ENCODE assay signal across 24 mouse cellular contexts in genomic region chr2:84859991-84860780, GRCm38 (mm10). TPM values are rescaled to one million over a fixed set of nuclear protein-coding genes. Genes with fewer than 3 reads are reported as not detected.
DNase-seq lines count a peak whose midpoint lies in the region; ATAC-seq and TF ChIP-seq lines count a peak whose summit lies in the region.
"Had no signal": no experiment of that assay in that cellular context is flagged by ENCODE, and none has a peak within 500 bp of the region (broad histone marks: within the 10 kb centered on the region; RNA-seq: fewer than 3 reads in every experiment).

No protein-coding gene starts in this region.

- H3K27ac ChIP-seq in hindbrain, embryonic 16.5 days (ENCODE audit: low read depth, low read length): no peak overlapping the region
- H3K27ac ChIP-seq in hindbrain, embryonic 13.5 days: no peak overlapping the region
- H3K27ac ChIP-seq in kidney, adult 2 months (ENCODE audit: insufficient read depth, low read depth, low read length): no peak overlapping the region
- H3K27ac ChIP-seq: forebrain, embryonic 10.5 days; forebrain, embryonic 15.5 days; heart, embryonic 10.5 days; hindbrain, embryonic 14.5 days had no signal

- no peaks in the 10 kb centered on the region for H3K27me3 ChIP-seq in hindbrain, embryonic 16.5 days (replicated peaks; ENCODE audit: control insufficient read depth, insufficient read depth, low read length)
- H3K27me3 ChIP-seq in hindbrain, embryonic 13.5 days: peaks cover 5% of the 10 kb centered on the region; the same call in 1 of the 2 replicates
- H3K27me3 ChIP-seq in kidney, adult 2 months (replicated peaks; ENCODE audit: control insufficient read depth, insufficient read depth, low read length): no peaks in the 10 kb centered on the region
- H3K27me3 ChIP-seq: forebrain, embryonic 15.5 days had no signal

- no peak overlapping the region for H3K4me2 ChIP-seq in hindbrain, embryonic 16.5 days (ENCODE audit: low read length)
- H3K4me2 ChIP-seq in hindbrain, embryonic 13.5 days: no peak overlapping the region
- H3K4me2 ChIP-seq: forebrain, embryonic 15.5 days; hindbrain, embryonic 14.5 days had no signal

- TF ChIP-seq CTCF in kidney, adult 2 months (conservative IDR thresholded peaks at IDR 0.05; ENCODE audit: insufficient read depth, insufficient read length, low read depth, low read length): no peak

- no peaks in the 10 kb centered on the region for H3K9me3 ChIP-seq in hindbrain, embryonic 16.5 days (ENCODE audit: control insufficient read depth, low read length)
- no peaks in the 10 kb centered on the region for H3K9me3 ChIP-seq in hindbrain, embryonic 13.5 days
- H3K9me3 ChIP-seq: forebrain, embryonic 10.5 days; forebrain, embryonic 15.5 days; heart, embryonic 10.5 days had no signal

- TF ChIP-seq POLR2A in kidney, adult 2 months (IDR thresholded peaks at IDR 0.05; ENCODE audit: low read depth, low read length): no peak

- ATAC-seq in hindbrain, embryonic 16.5 days: peak; percentile 62
- ATAC-seq in hindbrain, embryonic 13.5 days (ENCODE audit: low FRiP score): no peak
- ATAC-seq: forebrain, embryonic 15.5 days; inflammation-experienced regulatory T-cells, adult 6 months; intestine, postnatal 0 days had no signal

- peak; percentile 99 for DNase-seq in 3T3-L1 (ENCODE audit: low read depth, low spot score)
- peak; percentile 95 for DNase-seq in NIH3T3 (ENCODE audit: low read depth)
- peak; percentile 89 for DNase-seq in fibroblast of lung, adult 2 months (ENCODE audit: low read depth)
- DNase-seq in left cerebral cortex, postnatal 36 days (ENCODE audit: low spot score in 2 of 2): no peak
- DNase-seq in kidney, adult 2 months: no peak
- DNase-seq: adrenal gland, postnatal 14 days; B cell, adult 2 months; cerebellum, adult 11-12 months; cerebellum, adult 9-10 months; gastrocnemius, postnatal 10 days; heart, adult 18-20 months; heart, postnatal 10 days; heart, postnatal 4 days; kidney, adult 9 months had no signal

- H3K9ac ChIP-seq in hindbrain, embryonic 16.5 days (ENCODE audit: low read depth, low read length): no peak overlapping the region
- no peak overlapping the region for H3K9ac ChIP-seq in hindbrain, embryonic 13.5 days
- H3K9ac ChIP-seq: forebrain, embryonic 15.5 days; hindbrain, embryonic 14.5 days had no signal

- H3K4me3 ChIP-seq in hindbrain, embryonic 16.5 days (ENCODE audit: low read length): no peak overlapping the region
- no peak overlapping the region for H3K4me3 ChIP-seq in hindbrain, embryonic 13.5 days
- H3K4me3 ChIP-seq in kidney, adult 2 months (ENCODE audit: insufficient read depth, low read depth, low read length): no peak overlapping the region
- H3K4me3 ChIP-seq: forebrain, embryonic 10.5 days; forebrain, embryonic 15.5 days; heart, embryonic 10.5 days had no signal

- intact Hi-C loops in left cerebral cortex, postnatal 36 days (cut with DNase I): no loop called here

- 76% methylated on average over 7 of the region's 7 CpGs for WGBS in hindbrain, embryonic 16.5 days
- WGBS in hindbrain, embryonic 13.5 days: 83% methylated on average over 7 of the region's 7 CpGs
- WGBS in kidney, adult 2 months: 74% methylated on average over 7 of the region's 7 CpGs

- H3K4me1 ChIP-seq in hindbrain, embryonic 16.5 days (ENCODE audit: control insufficient read depth, insufficient read depth, low read depth, low read length): no peaks in the 10 kb centered on the region
- no peaks in the 10 kb centered on the region for H3K4me1 ChIP-seq in hindbrain, embryonic 13.5 days (replicated peaks)
- H3K4me1 ChIP-seq in kidney, adult 2 months (ENCODE audit: control insufficient read depth, insufficient read depth, low read length): no peaks in the 10 kb centered on the region
- H3K4me1 ChIP-seq: forebrain, embryonic 10.5 days; heart, embryonic 10.5 days had no signal

- H3K36me3 ChIP-seq in hindbrain, embryonic 16.5 days (ENCODE audit: control insufficient read depth, insufficient read depth, low read length): no peaks in the 10 kb centered on the region
- no peaks in the 10 kb centered on the region; the same call in 1 of the 2 replicates for H3K36me3 ChIP-seq in hindbrain, embryonic 13.5 days
- no peaks in the 10 kb centered on the region for H3K36me3 ChIP-seq in kidney, adult 2 months (ENCODE audit: control insufficient read depth, insufficient read depth, low read length)
- H3K36me3 ChIP-seq: forebrain, embryonic 15.5 days had no signal

RNA-seq across cellular contexts. Expression of gene Slc43a1, which starts 21.5 kb away (rescaled TPM):
- 1.5 and 1.6 TPM in 2 replicates for polyA plus RNA-seq in hindbrain, embryonic 16.5 days (2015; fragmentation: Nextera tagmentation; extraction: Ambion mirVana)
- 2.5 and 3.3 TPM in 2 replicates for polyA plus RNA-seq in hindbrain, embryonic 13.5 days (2015; fragmentation: Nextera tagmentation; extraction: Ambion mirVana)
- total RNA-seq in left cerebral cortex, postnatal 36 days (2021): under 1 TPM; 0.25 to 0.32 TPM
- 3.6 and 4.3 TPM in 2 replicates for polyA plus RNA-seq in kidney, adult 2 months (2012; rRNA removed)

RNA-seq across cellular contexts. Expression of gene Rtn4rl2, which starts 26.3 kb away (rescaled TPM):
- polyA plus RNA-seq in hindbrain, embryonic 16.5 days (2015; fragmentation: Nextera tagmentation; extraction: Ambion mirVana): 3.0 and 4.5 TPM in 2 replicates
- 2.0 and 3.1 TPM in 2 replicates for polyA plus RNA-seq in hindbrain, embryonic 13.5 days (2015; fragmentation: Nextera tagmentation; extraction: Ambion mirVana)
- total RNA-seq in left cerebral cortex, postnatal 36 days (2021): 10 to 100 TPM; 90.0 to 92.0 TPM
- polyA plus RNA-seq in kidney, adult 2 months (2012; rRNA removed): 1.4 and 1.5 TPM in 2 replicates
- polyA plus RNA-seq: inflammation-experienced regulatory T-cells, adult 6 months had no signal

RNA-seq across cellular contexts. Expression of gene Timm10, which starts 33.4 kb away (rescaled TPM):
- polyA plus RNA-seq in hindbrain, embryonic 16.5 days (2015; fragmentation: Nextera tagmentation; extraction: Ambion mirVana): 76.5 and 83.2 TPM in 2 replicates
- 59.2 and 61.9 TPM in 2 replicates for polyA plus RNA-seq in hindbrain, embryonic 13.5 days (2015; fragmentation: Nextera tagmentation; extraction: Ambion mirVana)
- total RNA-seq in left cerebral cortex, postnatal 36 days (2021): 10 to 100 TPM; 53.8 to 55.9 TPM
- 62.2 and 90.3 TPM in 2 replicates for polyA plus RNA-seq in kidney, adult 2 months (2012; rRNA removed)

RNA-seq across cellular contexts. Expression of gene Smtnl1, which starts 37.7 kb away (rescaled TPM):
- not detected in 2 replicates for polyA plus RNA-seq in hindbrain, embryonic 16.5 days (2015; fragmentation: Nextera tagmentation; extraction: Ambion mirVana)
- not detected in 2 replicates for polyA plus RNA-seq in hindbrain, embryonic 13.5 days (2015; fragmentation: Nextera tagmentation; extraction: Ambion mirVana)
- total RNA-seq in left cerebral cortex, postnatal 36 days (2021): not detected
- polyA plus RNA-seq in kidney, adult 2 months (2012; rRNA removed): 2.6 TPM in 1 of 2 replicates, not detected in the other
- total RNA-seq: adrenal gland, postnatal 14 days; heart, adult 18-20 months; MEL had no signal
- polyA plus RNA-seq: forebrain, embryonic 10.5 days; forebrain, embryonic 15.5 days; frontal cortex, adult 2 months; hindbrain, embryonic 14.5 days; inflammation-experienced regulatory T-cells, adult 6 months had no signal

Comparison
In these comparisons a context has a peak if more than half of its experiments do, and no peak if none do; other contexts are left out.
1. DNase-seq: peak in 3T3-L1 (single experiment), NIH3T3 (single experiment) and fibroblast of lung, adult 2 months (single experiment); none in left cerebral cortex, postnatal 36 days (0 of 2) and kidney, adult 2 months (single experiment).